Mouse (Mus musculus) liver, embryonic 14.5 days (tissue): ENCODE results near the gene Kif6. TPM values are rescaled to one million over a fixed set of nuclear protein-coding genes. Genes with fewer than 3 reads are reported as not detected.
A peak's percentile ranks its signal among the peaks of the same experiment; 100 is the strongest.

ENCODE experiments used
- ATAC-seq: fragments of 200-750 bp; cut with Nextera tagmentation; 2 replicates; pipeline ENCODE4 v1.8.0; 2017; ENCODE audit warnings: moderate number of reproducible peaks, mild to moderate bottlenecking, moderate library complexity; ENCODE audit not compliant: insufficient read depth
- DNase-seq, 3 experiments: peaks; one replicate each; pipeline ENCODE4 v3.0.0-alpha.2; 2012 to 2013; ENCODE audit warnings: low read depth in 3 of 3, low spot score in 3 of 3
- H3K27ac ChIP-seq: fragments of 300-500 bp; sonication (generic); 2 replicates; pipeline ENCODE4 v1.5.1; 2014; ENCODE audit warnings: moderate library complexity, mild to moderate bottlenecking, control low read depth, inconsistent platforms
- H3K27me3 ChIP-seq: fragments of 300-500 bp; sonication (generic); 2 replicates; pipeline ENCODE4 v1.6.1; 2014; ENCODE audit warnings: mild to moderate bottlenecking, low read length, moderate library complexity; ENCODE audit not compliant: control insufficient read depth, insufficient read depth
- H3K36me3 ChIP-seq: fragments of 300-500 bp; sonication (generic); replicated peaks from 2 replicates; pipeline ENCODE4 v1.6.1; 2014; ENCODE audit warnings: low read depth; ENCODE audit not compliant: control insufficient read depth, insufficient read depth
- H3K4me1 ChIP-seq, 2 experiments: fragments of 200-500 bp in 1 of 2; fragments of 300-500 bp in 1 of 2; sonication (generic) in 1 of 2; replicated peaks; 2 replicates each; pipeline ENCODE4 v1.6.1; 2012 to 2014; ENCODE audit warnings: antibody characterized with exemption in 1 of 2, inconsistent platforms in 1 of 2, low read length in 1 of 2; ENCODE audit not compliant: control insufficient read depth in 2 of 2, insufficient read depth in 2 of 2
- H3K4me2 ChIP-seq: fragments of 300-500 bp; sonication (generic); 2 replicates; pipeline ENCODE4 v1.6.1; 2014; ENCODE audit warnings: low read depth, mild to moderate bottlenecking, control low read depth, moderate library complexity
- H3K4me3 ChIP-seq, 2 experiments: fragments of 200-500 bp in 1 of 2; fragments of 300-500 bp in 1 of 2; sonication (generic) in 1 of 2; 2 replicates each; pipeline ENCODE4 v1.5.1; 2012 to 2014; ENCODE audit warnings: low read depth in 2 of 2, low read length in 2 of 2, mild to moderate bottlenecking in 2 of 2, control low read depth in 1 of 2, inconsistent platforms in 1 of 2, moderate library complexity in 1 of 2; ENCODE audit not compliant: insufficient read depth in 1 of 2
- H3K9ac ChIP-seq: fragments of 300-500 bp; sonication (generic); replicated peaks from 2 replicates; pipeline ENCODE4 v1.6.1; 2014; ENCODE audit warnings: mild to moderate bottlenecking, control low read depth, moderate library complexity
- H3K9me3 ChIP-seq: fragments of 300-500 bp; sonication (generic); 2 replicates; pipeline ENCODE4 v1.6.1; 2016; ENCODE audit warnings: low read length, mixed read lengths; ENCODE audit not compliant: control insufficient read depth
- CTCF ChIP-seq: IDR thresholded peaks from 2 replicates; pipeline ENCODE4 v1.5.1; 2016; ENCODE audit warnings: antibody characterized with exemption, low read depth, control low read depth
- EP300 ChIP-seq: IDR thresholded peaks from 2 replicates; pipeline ENCODE4 v1.6.1; 2016; ENCODE audit warnings: antibody characterized with exemption, low read depth
- WGBS: fragments of 180-500 bp; shearing (Covaris S2); extraction: QIAGEN DNeasy Blood & Tissue Kit; methylation state at CpG from one replicate; pipeline ENCODE4 v1.1.7; 2014; ENCODE audit not compliant: insufficient replicate concordance; 5-methylcytosine and 5-hydroxymethylcytosine counted together
- polyA plus RNA-seq, 2 experiments: library from polyadenylated mRNA; depleted of rRNA in 1 of 2; stranded (reverse) in 1 of 2; unstranded in 1 of 2; fragments of >200 nt; fragmentation: Nextera tagmentation in 1 of 2; extraction: Ambion mirVana in 1 of 2; gene quantifications; 2 replicates each; pipeline versions ENCODE4 v1.2.1 to v1.2.3; 2012 to 2014

Kif6 gene
- polyA plus RNA-seq, 2 experiments, result 0.06 TPM; not detected in 1

DNA sequence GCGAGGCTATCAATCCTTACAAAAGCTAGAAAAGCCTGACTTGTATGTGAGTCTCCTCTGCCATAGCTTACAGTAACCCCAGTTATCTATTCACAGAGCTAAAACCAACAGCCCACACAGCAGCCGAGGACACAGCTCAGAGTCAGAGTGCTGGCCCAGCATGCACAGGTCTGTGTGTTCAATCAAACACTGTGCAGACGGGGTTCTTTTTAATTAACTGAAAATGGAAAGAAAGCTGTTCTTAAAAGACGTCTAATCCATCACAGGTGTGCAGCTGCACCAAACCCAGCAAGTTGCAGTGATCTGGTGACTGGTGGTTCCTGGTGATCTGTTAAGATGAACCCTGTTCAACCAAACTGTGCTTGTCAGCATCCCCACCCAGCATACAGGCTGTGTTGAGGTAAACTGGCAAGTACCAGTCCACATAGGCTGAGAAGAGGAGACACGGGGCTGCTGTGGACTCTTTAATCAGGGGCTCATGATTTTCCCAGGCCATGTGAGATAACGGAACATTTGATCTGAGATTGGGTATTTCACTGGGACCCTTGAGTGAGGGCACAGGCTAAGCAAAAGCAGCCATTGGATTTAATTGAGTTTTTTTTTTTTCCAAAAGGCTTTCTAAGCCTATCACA is 193.9 kb downstream of the Kif6 start:
- TF ChIP-seq CTCF (no peak), EP300 (no peak)
- 57% methylated on average over 6 of the region's 6 CpGs for WGBS
- DNase-seq (no peak), ATAC-seq (no peak)
- Histone ChIP-seq H3K36me3 (no peaks in the 10 kb centered on the region), H3K27me3 (no peaks in the 10 kb centered on the region), H3K9ac (no peak overlapping the region), H3K4me1 (no peaks in the 10 kb centered on the region), H3K9me3 (no peaks in the 10 kb centered on the region), H3K4me2 (no peak overlapping the region), H3K27ac (no peak overlapping the region), H3K4me3 (no peak overlapping the region)

- H3K9me3 ChIP-seq, result no peaks in the 10 kb centered on the region
- TF ChIP-seq CTCF, result peak; percentile 36
- no peak for TF ChIP-seq EP300
- no peak for DNase-seq
- no peak overlapping the region for H3K9ac ChIP-seq
- H3K27me3 ChIP-seq, result no peaks in the 10 kb centered on the region
- no peak overlapping the region for H3K4me2 ChIP-seq
- no peak for ATAC-seq
- no peaks in the 10 kb centered on the region for H3K36me3 ChIP-seq
- no peak overlapping the region for H3K27ac ChIP-seq
- no peaks in the 10 kb centered on the region for H3K4me1 ChIP-seq
- 59% methylated on average over 5 of the region's 5 CpGs for WGBS
- H3K4me3 ChIP-seq, result no peak overlapping the region
Measured at GRCm38 (mm10) chr17:49813893-49814640, 199.1 kb downstream of the Kif6 start.

GRCm38 (mm10) chr17:49816067-49816565 is 201.2 kb downstream of the Kif6 start:
- Histone ChIP-seq H3K9ac (no peak overlapping the region), H3K4me3 (no peak overlapping the region), H3K4me1 (no peaks in the 10 kb centered on the region), H3K36me3 (no peaks in the 10 kb centered on the region), H3K9me3 (no peaks in the 10 kb centered on the region), H3K4me2 (no peak overlapping the region), H3K27me3 (no peaks in the 10 kb centered on the region), H3K27ac (no peak overlapping the region)
- DNase-seq, result no peak
- TF ChIP-seq EP300, result no peak
- no peak for TF ChIP-seq CTCF
- no peak for ATAC-seq
- 40% methylated on average over 5 of the region's 5 CpGs for WGBS

- Histone ChIP-seq H3K4me3 (no peak overlapping the region), H3K27ac (no peak overlapping the region), H3K27me3 (no peaks in the 10 kb centered on the region), H3K9ac (no peak overlapping the region), H3K4me1 (no peaks in the 10 kb centered on the region), H3K36me3 (no peaks in the 10 kb centered on the region), H3K9me3 (no peaks in the 10 kb centered on the region), H3K4me2 (no peak overlapping the region)
- TF ChIP-seq EP300 (no peak), CTCF (no peak)
- 31% methylated on average over 5 of the region's 5 CpGs for WGBS
- DNase-seq (no peak), ATAC-seq (no peak)
Measured at GRCm38 (mm10) chr17:49816703-49817102, 201.8 kb downstream of the Kif6 start.

DNA sequence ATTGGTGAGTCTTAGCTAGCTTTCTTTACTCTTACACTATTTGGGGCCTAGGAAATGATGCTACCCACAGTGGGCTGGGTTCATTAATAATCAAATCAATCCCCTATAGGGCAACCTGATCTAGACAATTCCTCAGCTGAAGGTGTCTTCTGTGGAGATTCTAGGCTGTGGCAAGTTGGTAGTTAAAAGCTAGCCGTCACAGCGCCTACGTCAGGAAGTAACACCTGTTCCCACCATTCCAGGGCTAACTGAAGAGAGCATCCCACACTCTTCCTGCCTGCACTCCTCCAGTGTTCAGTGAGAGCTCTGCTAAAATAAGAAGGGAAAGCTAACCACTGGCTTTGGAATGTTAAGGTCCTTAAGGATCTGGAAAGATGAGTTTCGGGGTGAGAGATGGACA is 205.3 kb downstream of the Kif6 start:
- no peaks in the 10 kb centered on the region for H3K4me1 ChIP-seq
- DNase-seq (no peak), ATAC-seq (no peak)
- no peak overlapping the region for H3K4me2 ChIP-seq
- WGBS, result 75% methylated on average over 4 of the region's 4 CpGs
- no peak overlapping the region for H3K4me3 ChIP-seq
- no peak overlapping the region for H3K27ac ChIP-seq
- H3K27me3 ChIP-seq, result no peaks in the 10 kb centered on the region
- no peaks in the 10 kb centered on the region for H3K36me3 ChIP-seq
- no peaks in the 10 kb centered on the region for H3K9me3 ChIP-seq
- TF ChIP-seq EP300, result no peak
- no peak for TF ChIP-seq CTCF
- no peak overlapping the region for H3K9ac ChIP-seq
